8 mouse cellular contexts compared by ENCODE assay signal in the genomic region with DNA sequence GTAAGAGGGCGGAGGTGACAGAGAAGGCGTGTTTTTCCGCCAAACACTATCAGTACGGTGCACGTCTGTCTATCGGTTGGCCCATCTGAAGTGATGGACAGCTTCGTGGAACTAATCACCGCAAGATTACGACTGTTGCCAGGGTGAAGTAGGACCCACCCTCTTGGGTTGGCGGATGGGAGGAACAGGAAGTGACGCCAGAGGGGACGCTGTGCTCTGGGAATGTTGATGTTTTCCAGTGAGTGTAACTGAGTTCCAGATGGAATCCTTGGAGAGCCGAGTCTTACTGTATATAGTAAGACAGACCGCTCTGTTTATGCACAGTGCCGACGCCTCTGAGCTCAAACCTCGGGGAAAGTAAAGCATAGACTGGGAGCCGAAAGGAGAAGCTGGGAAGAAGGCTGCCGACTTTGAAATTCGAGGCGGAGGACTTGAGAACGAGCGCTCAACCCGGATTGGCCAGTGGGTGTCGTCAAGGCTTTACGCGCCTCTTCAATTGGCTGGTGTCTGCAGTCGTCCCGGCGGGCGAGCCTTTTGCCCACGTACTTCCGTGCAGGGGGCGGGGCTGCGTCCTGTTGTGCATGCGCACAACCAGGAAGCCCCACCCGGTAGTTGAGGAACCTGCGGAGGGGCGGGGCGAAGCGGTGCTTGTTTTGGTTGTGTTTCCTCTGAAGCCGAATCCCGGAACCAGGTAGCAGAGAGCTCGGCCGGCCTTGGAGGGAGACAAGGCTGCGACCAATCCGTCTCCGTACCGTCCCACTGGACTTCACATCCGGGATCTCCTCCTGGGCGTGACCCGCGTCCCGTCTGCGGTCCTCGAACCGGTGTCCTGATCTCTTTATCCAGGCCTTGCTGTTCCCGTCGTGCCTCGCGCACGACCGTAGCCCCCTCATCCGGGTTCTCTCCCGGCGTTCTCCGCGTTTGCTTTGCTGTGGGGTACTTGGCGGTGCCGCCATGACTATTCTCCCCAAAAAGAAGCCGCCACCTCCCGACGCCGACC. TPM values are rescaled to one million over a fixed set of nuclear protein-coding genes. Genes with fewer than 3 reads are reported as not detected.
DNase-seq lines count a peak whose midpoint lies in the region; ATAC-seq lines count a peak whose summit lies in the region.

A gene (plus strand): TSS at position 202 of the 1,000 bp plus-strand sequence.

- H3K9ac ChIP-seq in intestine, embryonic 14.5 days (ENCODE audit: low read length): peak within 1 kb of the TSS; percentile 72

- H3K4me2 ChIP-seq in intestine, embryonic 14.5 days (ENCODE audit: low read length): peak within 1 kb of the TSS; percentile 65

- H3K9me3 ChIP-seq in intestine, embryonic 14.5 days (ENCODE audit: control insufficient read depth, low read length): no peaks in the 10 kb centered on the region

- peak; percentile 98 for ATAC-seq in intestine, embryonic 14.5 days (replicated peaks; ENCODE audit: low FRiP score, low TSS enrichment, low read depth)

- 12% methylated on average over 65 of the region's 74 CpGs for WGBS in intestine, embryonic 14.5 days

- no peaks in the 10 kb centered on the region for H3K36me3 ChIP-seq in intestine, embryonic 14.5 days (ENCODE audit: control insufficient read depth, insufficient read depth, low read length)

- H3K27ac ChIP-seq in intestine, embryonic 14.5 days (ENCODE audit: low read depth): peak within 1 kb of the TSS; percentile 88

- no peaks in the 10 kb centered on the region for H3K27me3 ChIP-seq in intestine, embryonic 14.5 days (replicated peaks; ENCODE audit: control insufficient read depth, insufficient read depth, low read length)

- H3K4me1 ChIP-seq in intestine, embryonic 14.5 days (replicated peaks; ENCODE audit: control insufficient read depth, insufficient read depth, low read length): no peaks in the 10 kb centered on the region

- intact Hi-C loops in left cerebral cortex, postnatal 14 days (cut with DNase I): loop anchor here (5.0 kb wide), 1 partner anchor 36 kb away; a partner anchor contains a TSS

- DNase-seq in adrenal gland, adult 18-20 months (ENCODE audit: low spot score in 2 of 2): peak; percentile 78 to 84
- peak; percentile 95 for DNase-seq in embryo, embryonic 11 days
- peak; percentile 95 for DNase-seq in gastrocnemius, postnatal 25 days
- peak; percentile 90 for DNase-seq in intestine, embryonic 14.5 days (ENCODE audit: low spot score)
- peak; percentile 92 to 96 for DNase-seq in left cerebral cortex, postnatal 14 days (ENCODE audit: low spot score in 2 of 2)
- peak; percentile 96 for DNase-seq in mesoderm, embryonic 11.5 days (ENCODE audit: low read depth, low spot score)
- peak; percentile 94 to 95 for DNase-seq in right cerebral cortex, postnatal 36 days (ENCODE audit: low spot score in 2 of 2)
- DNase-seq in yolk sac, embryonic 10.5 days (ENCODE audit: low spot score): peak; percentile 94

- H3K4me3 ChIP-seq in intestine, embryonic 14.5 days (ENCODE audit: low read depth, low read length): peak within 1 kb of the TSS; percentile 63

RNA-seq across cellular contexts. Expression of the gene that starts here (rescaled TPM):
- total RNA-seq in adrenal gland, adult 18-20 months (2021): 10 to 100 TPM; 57.4 to 63.1 TPM
- 10 to 100 TPM; 14.8 to 18.2 TPM for total RNA-seq in gastrocnemius, postnatal 25 days (2021)
- polyA plus RNA-seq in intestine, embryonic 14.5 days (2014; fragmentation: Nextera tagmentation; extraction: Ambion mirVana): 30.4 and 32.1 TPM in 2 replicates
- total RNA-seq in left cerebral cortex, postnatal 14 days (2021): 10 to 100 TPM; 61.1 to 68.2 TPM

Comparison
In these comparisons a context has a peak if more than half of its experiments do, and no peak if none do; other contexts are left out.
1. Peak in every context shown above with its lines: DNase-seq, ATAC-seq, H3K4me3 ChIP-seq and H3K27ac ChIP-seq.